Mouse (Mus musculus) bone marrow macrophage, adult 2 months (primary cell): ENCODE data around the gene Fam222a.

Source experiments
- CTCF ChIP-seq: IDR thresholded peaks from 2 replicates; pipeline ENCODE4 v1.5.1; 2012; ENCODE audit warnings: low read depth, mild to moderate bottlenecking, low read length, moderate library complexity
- POLR2A ChIP-seq: IDR thresholded peaks from 2 replicates; pipeline ENCODE4 v1.6.1; 2012; ENCODE audit warnings: mild to moderate bottlenecking, low read depth, low read length, borderline replicate concordance

- TF ChIP-seq CTCF, result no peak
- no peak for TF ChIP-seq POLR2A
These were observed 5.2 kb downstream of the Fam222a start for GRCm38 (mm10) chr5:114572997-114573396.
